Mouse (Mus musculus): ENCODE data around the gene Uhrf1. TPM values are rescaled to one million over a fixed set of nuclear protein-coding genes. Genes with fewer than 3 reads are reported as not detected.

Gene Uhrf1
- polyA plus RNA-seq, 1 experiment from 2014 or later = 48.1 TPM

GRCm38 (mm10) chr17:56271609-56272253, 31.4 kb upstream of the Uhrf1 start:
- H3K4me1 ChIP-seq (replicated peaks; ENCODE audit: control insufficient read depth, insufficient read depth, low read length) = peaks cover 16% of the 10 kb centered on the region
- no peak overlapping the region for H3K27ac ChIP-seq (ENCODE audit: low read length)
- H3K4me3 ChIP-seq (replicated peaks; ENCODE audit: low read length) = no peak overlapping the region
- 86% methylated on average over 12 of the region's 12 CpGs for WGBS
- no peaks in the 10 kb centered on the region for H3K36me3 ChIP-seq (ENCODE audit: control insufficient read depth, insufficient read depth)
- no peak for ATAC-seq
- no peak overlapping the region for H3K4me2 ChIP-seq (ENCODE audit: low read length)
- no peaks in the 10 kb centered on the region for H3K27me3 ChIP-seq (replicated peaks; ENCODE audit: control insufficient read depth, insufficient read depth, low read length)
- no peak overlapping the region for H3K9ac ChIP-seq (replicated peaks; ENCODE audit: low read depth, low read length)
- H3K9me3 ChIP-seq (ENCODE audit: control insufficient read depth, low read length) = no peaks in the 10 kb centered on the region

- H3K27ac ChIP-seq (ENCODE audit: low read length) = no peak overlapping the region
- H3K9me3 ChIP-seq (ENCODE audit: control insufficient read depth, low read length) = no peaks in the 10 kb centered on the region
- H3K27me3 ChIP-seq (replicated peaks; ENCODE audit: control insufficient read depth, insufficient read depth, low read length) = no peaks in the 10 kb centered on the region
- ATAC-seq = no peak
- H3K9ac ChIP-seq (replicated peaks; ENCODE audit: low read depth, low read length) = no peak overlapping the region
- no peak overlapping the region for H3K4me3 ChIP-seq (replicated peaks; ENCODE audit: low read length)
- no peaks in the 10 kb centered on the region for H3K36me3 ChIP-seq (ENCODE audit: control insufficient read depth, insufficient read depth)
- 75% methylated on average over 3 of the region's 3 CpGs for WGBS
- no peak overlapping the region for H3K4me2 ChIP-seq (ENCODE audit: low read length)
- peaks cover 19% of the 10 kb centered on the region for H3K4me1 ChIP-seq (replicated peaks; ENCODE audit: control insufficient read depth, insufficient read depth, low read length)
These were observed 30.5 kb upstream of the Uhrf1 start for GRCm38 (mm10) chr17:56272644-56273043.

GRCm38 (mm10) chr17:56273482-56273881, 29.6 kb upstream of the Uhrf1 start:
- Histone ChIP-seq H3K4me1 (replicated peaks; ENCODE audit: control insufficient read depth, insufficient read depth, low read length) (peaks cover 19% of the 10 kb centered on the region), H3K27me3 (replicated peaks; ENCODE audit: control insufficient read depth, insufficient read depth, low read length) (no peaks in the 10 kb centered on the region), H3K36me3 (ENCODE audit: control insufficient read depth, insufficient read depth) (no peaks in the 10 kb centered on the region), H3K9me3 (ENCODE audit: control insufficient read depth, low read length) (no peaks in the 10 kb centered on the region), H3K9ac (replicated peaks; ENCODE audit: low read depth, low read length) (no peak overlapping the region), H3K4me2 (ENCODE audit: low read length) (no peak overlapping the region), H3K4me3 (replicated peaks; ENCODE audit: low read length) (no peak overlapping the region), H3K27ac (ENCODE audit: low read length) (no peak overlapping the region)
- ATAC-seq = no peak
- WGBS = 88% methylated on average over 7 of the region's 7 CpGs

- no peak overlapping the region for H3K4me3 ChIP-seq (replicated peaks; ENCODE audit: low read length)
- no peaks in the 10 kb centered on the region for H3K36me3 ChIP-seq (ENCODE audit: control insufficient read depth, insufficient read depth)
- WGBS = 89% methylated on average over 5 of the region's 5 CpGs
- ATAC-seq = no peak
- no peaks in the 10 kb centered on the region for H3K27me3 ChIP-seq (replicated peaks; ENCODE audit: control insufficient read depth, insufficient read depth, low read length)
- no peak overlapping the region for H3K9ac ChIP-seq (replicated peaks; ENCODE audit: low read depth, low read length)
- no peaks in the 10 kb centered on the region for H3K9me3 ChIP-seq (ENCODE audit: control insufficient read depth, low read length)
- peaks cover 16% of the 10 kb centered on the region for H3K4me1 ChIP-seq (replicated peaks; ENCODE audit: control insufficient read depth, insufficient read depth, low read length)
- no peak overlapping the region for H3K4me2 ChIP-seq (ENCODE audit: low read length)
- H3K27ac ChIP-seq (ENCODE audit: low read length) = no peak overlapping the region
These were observed 29.1 kb upstream of the Uhrf1 start for GRCm38 (mm10) chr17:56273986-56274385.

GRCm38 (mm10) chr17:56275842-56276480, 27.2 kb upstream of the Uhrf1 start:
- H3K9ac ChIP-seq (replicated peaks; ENCODE audit: low read depth, low read length) = peak overlapping the region; percentile 73
- H3K4me1 ChIP-seq (replicated peaks; ENCODE audit: control insufficient read depth, insufficient read depth, low read length) = peaks cover 11% of the 10 kb centered on the region
- 29% methylated on average over 5 of the region's 5 CpGs for WGBS
- no peaks in the 10 kb centered on the region for H3K27me3 ChIP-seq (replicated peaks; ENCODE audit: control insufficient read depth, insufficient read depth, low read length)
- no peak overlapping the region for H3K27ac ChIP-seq (ENCODE audit: low read length)
- no peaks in the 10 kb centered on the region for H3K36me3 ChIP-seq (ENCODE audit: control insufficient read depth, insufficient read depth)
- peak overlapping the region; percentile 54 for H3K4me3 ChIP-seq (replicated peaks; ENCODE audit: low read length)
- peak; percentile 8; the same call in 1 of the 2 replicates for ATAC-seq
- peak overlapping the region; percentile 87 for H3K4me2 ChIP-seq (ENCODE audit: low read length)
- H3K9me3 ChIP-seq (ENCODE audit: control insufficient read depth, low read length) = no peaks in the 10 kb centered on the region

GRCm38 (mm10) chr17:56276643-56277566, 26.2 kb upstream of the Uhrf1 start, which contains the start of gene Ticam1:
TSS of gene Ticam1 (minus strand) at chr17:56276786.
- Histone ChIP-seq H3K9ac (replicated peaks; ENCODE audit: low read depth, low read length) (peak within 1 kb of the TSS; percentile 73), H3K27ac (ENCODE audit: low read length) (peak within 1 kb of the TSS; percentile 33; the same call in 1 of the 2 replicates), H3K27me3 (replicated peaks; ENCODE audit: control insufficient read depth, insufficient read depth, low read length) (no peaks in the 10 kb centered on the region), H3K4me1 (replicated peaks; ENCODE audit: control insufficient read depth, insufficient read depth, low read length) (peaks cover 11% of the 10 kb centered on the region), H3K9me3 (ENCODE audit: control insufficient read depth, low read length) (no peaks in the 10 kb centered on the region), H3K4me3 (replicated peaks; ENCODE audit: low read length) (peak within 1 kb of the TSS; percentile 54), H3K4me2 (ENCODE audit: low read length) (peak within 1 kb of the TSS; percentile 87), H3K36me3 (ENCODE audit: control insufficient read depth, insufficient read depth) (no peaks in the 10 kb centered on the region)
- WGBS = 8% methylated on average over 16 of the region's 21 CpGs
- peak; percentile 80 for ATAC-seq

- H3K27ac ChIP-seq (ENCODE audit: low read length) = no peak overlapping the region
These were observed 25.6 kb upstream of the Uhrf1 start for GRCm38 (mm10) chr17:56277567-56277893.

GRCm38 (mm10) chr17:56278340-56278739, 24.8 kb upstream of the Uhrf1 start:
- 94% methylated on average over 5 of the region's 5 CpGs for WGBS
- H3K4me2 ChIP-seq (ENCODE audit: low read length) = no peak overlapping the region
- H3K4me1 ChIP-seq (replicated peaks; ENCODE audit: control insufficient read depth, insufficient read depth, low read length) = peaks cover 11% of the 10 kb centered on the region
- no peak overlapping the region for H3K4me3 ChIP-seq (replicated peaks; ENCODE audit: low read length)
- H3K9me3 ChIP-seq (ENCODE audit: control insufficient read depth, low read length) = no peaks in the 10 kb centered on the region
- no peaks in the 10 kb centered on the region for H3K36me3 ChIP-seq (ENCODE audit: control insufficient read depth, insufficient read depth)
- no peak overlapping the region for H3K27ac ChIP-seq (ENCODE audit: low read length)
- H3K27me3 ChIP-seq (replicated peaks; ENCODE audit: control insufficient read depth, insufficient read depth, low read length) = no peaks in the 10 kb centered on the region
- no peak for ATAC-seq
- no peak overlapping the region for H3K9ac ChIP-seq (replicated peaks; ENCODE audit: low read depth, low read length)

More at GRCm38 (mm10) chr17:56277567-56277893, 25.6 kb upstream of the Uhrf1 start:
- H3K4me3 ChIP-seq (replicated peaks; ENCODE audit: low read length) = no peak overlapping the region
- H3K4me1 ChIP-seq (replicated peaks; ENCODE audit: control insufficient read depth, insufficient read depth, low read length) = peaks cover 11% of the 10 kb centered on the region
- no peaks in the 10 kb centered on the region for H3K9me3 ChIP-seq (ENCODE audit: control insufficient read depth, low read length)
- H3K4me2 ChIP-seq (ENCODE audit: low read length) = no peak overlapping the region
- no peak overlapping the region for H3K9ac ChIP-seq (replicated peaks; ENCODE audit: low read depth, low read length)
- no peak for ATAC-seq
- H3K27me3 ChIP-seq (replicated peaks; ENCODE audit: control insufficient read depth, insufficient read depth, low read length) = no peaks in the 10 kb centered on the region
- no peaks in the 10 kb centered on the region for H3K36me3 ChIP-seq (ENCODE audit: control insufficient read depth, insufficient read depth)
- WGBS = 50% methylated on average over 2 of the region's 2 CpGs

GRCm38 (mm10) chr17:56279481-56280155, 23.5 kb upstream of the Uhrf1 start:
- Histone ChIP-seq H3K4me1 (replicated peaks; ENCODE audit: control insufficient read depth, insufficient read depth, low read length) (peaks cover 11% of the 10 kb centered on the region), H3K4me3 (replicated peaks; ENCODE audit: low read length) (no peak overlapping the region), H3K4me2 (ENCODE audit: low read length) (no peak overlapping the region), H3K27me3 (replicated peaks; ENCODE audit: control insufficient read depth, insufficient read depth, low read length) (no peaks in the 10 kb centered on the region), H3K27ac (ENCODE audit: low read length) (no peak overlapping the region), H3K36me3 (ENCODE audit: control insufficient read depth, insufficient read depth) (no peaks in the 10 kb centered on the region), H3K9ac (replicated peaks; ENCODE audit: low read depth, low read length) (no peak overlapping the region), H3K9me3 (ENCODE audit: control insufficient read depth, low read length) (no peaks in the 10 kb centered on the region)
- WGBS = 94% methylated on average over 12 of the region's 12 CpGs
- ATAC-seq = no peak
